Mouse (Mus musculus): ENCODE measurements around the gene Hspa2. TPM values are rescaled to one million over a fixed set of nuclear protein-coding genes. Genes with fewer than 3 reads are reported as not detected.
A peak's percentile ranks its signal among the peaks of the same experiment; 100 is the strongest.

Hspa2 gene
- polyA plus RNA-seq, 2 experiments, result 1.3 to 1.9 TPM

- peak overlapping the region; percentile 78 for H3K9ac ChIP-seq (replicated peaks)
- no peaks in the 10 kb centered on the region for H3K36me3 ChIP-seq (replicated peaks; ENCODE audit: control insufficient read depth, insufficient read depth, low read depth)
- H3K4me2 ChIP-seq (ENCODE audit: low read depth), result peak overlapping the region; percentile 97
- H3K27me3 ChIP-seq (ENCODE audit: control insufficient read depth, insufficient read depth, low read length), result peaks cover 36% of the 10 kb centered on the region
- H3K4me1 ChIP-seq (replicated peaks; ENCODE audit: control insufficient read depth in 2 of 2, insufficient read depth in 2 of 2, low read length in 1 of 2), result peaks cover 0 to 14% of the 10 kb centered on the region in 2 experiments
- TF ChIP-seq EP300 (IDR thresholded peaks at IDR 0.05; ENCODE audit: low read depth) (peak; percentile 35), CTCF (IDR thresholded peaks at IDR 0.05; ENCODE audit: low read depth) (no peak)
- H3K27ac ChIP-seq, result peak overlapping the region; percentile 46
- no peaks in the 10 kb centered on the region for H3K9me3 ChIP-seq (ENCODE audit: control insufficient read depth, low read length)
- peak; percentile 88 for ATAC-seq (ENCODE audit: insufficient read depth)
- H3K4me3 ChIP-seq (ENCODE audit: insufficient read depth in 1 of 2, low read depth in 2 of 2, low read length in 2 of 2), result peak overlapping the region; percentile 74 to 86
- DNase-seq (ENCODE audit: low read depth in 3 of 3, low spot score in 3 of 3), result peak in 2 of 3 experiments; percentile 64 to 68
- WGBS (ENCODE audit: insufficient replicate concordance), result 1% methylated on average over 54 of the region's 54 CpGs
Measured at GRCm38 (mm10) chr12:76402991-76403885, 738 bp upstream of the Hspa2 start.

GRCm38 (mm10) chr12:76404836-76405182 is 833 bp downstream of the Hspa2 start:
- DNase-seq (ENCODE audit: low read depth in 3 of 3, low spot score in 3 of 3) (no peak), ATAC-seq (ENCODE audit: insufficient read depth) (no peak)
- peak overlapping the region; percentile 97 for H3K4me2 ChIP-seq (ENCODE audit: low read depth)
- no peaks in the 10 kb centered on the region for H3K36me3 ChIP-seq (replicated peaks; ENCODE audit: control insufficient read depth, insufficient read depth, low read depth)
- TF ChIP-seq CTCF (IDR thresholded peaks at IDR 0.05; ENCODE audit: low read depth) (no peak), EP300 (IDR thresholded peaks at IDR 0.05; ENCODE audit: low read depth) (no peak)
- 9% methylated on average over 20 of the region's 20 CpGs for WGBS (ENCODE audit: insufficient replicate concordance)
- H3K4me1 ChIP-seq (replicated peaks; ENCODE audit: control insufficient read depth in 2 of 2, insufficient read depth in 2 of 2, low read length in 1 of 2), result peaks cover 0 to 14% of the 10 kb centered on the region in 2 experiments
- H3K9ac ChIP-seq (replicated peaks), result no peak overlapping the region
- H3K4me3 ChIP-seq (ENCODE audit: insufficient read depth in 1 of 2, low read depth in 2 of 2, low read length in 2 of 2), result peak overlapping the region; percentile 74 to 86; a peak in 3 of 4 replicates
- peaks cover 36% of the 10 kb centered on the region for H3K27me3 ChIP-seq (ENCODE audit: control insufficient read depth, insufficient read depth, low read length)
- H3K9me3 ChIP-seq (ENCODE audit: control insufficient read depth, low read length), result no peaks in the 10 kb centered on the region
- no peak overlapping the region for H3K27ac ChIP-seq

GRCm38 (mm10) chr12:76405183-76405970 is 1.4 kb downstream of the Hspa2 start:
- no peak for TF ChIP-seq CTCF (IDR thresholded peaks at IDR 0.05; ENCODE audit: low read depth)
- TF ChIP-seq EP300 (IDR thresholded peaks at IDR 0.05; ENCODE audit: low read depth), result no peak
- WGBS (ENCODE audit: insufficient replicate concordance), result 6% methylated on average over 64 of the region's 64 CpGs
- H3K27ac ChIP-seq, result no peak overlapping the region
- H3K4me3 ChIP-seq (ENCODE audit: insufficient read depth in 1 of 2, low read depth in 2 of 2, low read length in 2 of 2), result peak overlapping the region; percentile 18 to 86; a peak in 3 of 4 replicates
- H3K4me1 ChIP-seq (replicated peaks; ENCODE audit: control insufficient read depth in 2 of 2, insufficient read depth in 2 of 2, low read length in 1 of 2), result peaks cover 0 to 14% of the 10 kb centered on the region in 2 experiments
- no peak for DNase-seq (ENCODE audit: low read depth in 3 of 3, low spot score in 3 of 3)
- ATAC-seq (ENCODE audit: insufficient read depth), result no peak
- peak overlapping the region; percentile 97 for H3K4me2 ChIP-seq (ENCODE audit: low read depth)
- no peak overlapping the region for H3K9ac ChIP-seq (replicated peaks)
- H3K27me3 ChIP-seq (ENCODE audit: control insufficient read depth, insufficient read depth, low read length), result peaks cover 36% of the 10 kb centered on the region
- H3K9me3 ChIP-seq (ENCODE audit: control insufficient read depth, low read length), result no peaks in the 10 kb centered on the region
- H3K36me3 ChIP-seq (replicated peaks; ENCODE audit: control insufficient read depth, insufficient read depth, low read depth), result no peaks in the 10 kb centered on the region

GRCm38 (mm10) chr12:76405971-76406370 is 2.0 kb downstream of the Hspa2 start:
- no peak for ATAC-seq (ENCODE audit: insufficient read depth)
- H3K4me1 ChIP-seq (replicated peaks; ENCODE audit: control insufficient read depth in 2 of 2, insufficient read depth in 2 of 2, low read length in 1 of 2), result peaks cover 0 to 14% of the 10 kb centered on the region in 2 experiments
- no peak overlapping the region for H3K9ac ChIP-seq (replicated peaks)
- TF ChIP-seq EP300 (IDR thresholded peaks at IDR 0.05; ENCODE audit: low read depth) (no peak), CTCF (IDR thresholded peaks at IDR 0.05; ENCODE audit: low read depth) (no peak)
- H3K4me2 ChIP-seq (ENCODE audit: low read depth), result peak overlapping the region; percentile 97
- 4% methylated on average over 23 of the region's 23 CpGs for WGBS (ENCODE audit: insufficient replicate concordance)
- peak overlapping the region; percentile 11 to 18; a peak in 3 of 4 replicates for H3K4me3 ChIP-seq (ENCODE audit: insufficient read depth in 1 of 2, low read depth in 2 of 2, low read length in 2 of 2)
- H3K27me3 ChIP-seq (ENCODE audit: control insufficient read depth, insufficient read depth, low read length), result peaks cover 36% of the 10 kb centered on the region
- H3K27ac ChIP-seq, result no peak overlapping the region
- no peaks in the 10 kb centered on the region for H3K9me3 ChIP-seq (ENCODE audit: control insufficient read depth, low read length)
- DNase-seq (ENCODE audit: low read depth in 3 of 3, low spot score in 3 of 3), result no peak
- H3K36me3 ChIP-seq (replicated peaks; ENCODE audit: control insufficient read depth, insufficient read depth, low read depth), result no peaks in the 10 kb centered on the region

GRCm38 (mm10) chr12:76407184-76407583 is 3.2 kb downstream of the Hspa2 start:
- Histone ChIP-seq H3K9me3 (ENCODE audit: control insufficient read depth, low read length) (no peaks in the 10 kb centered on the region), H3K27ac (no peak overlapping the region), H3K27me3 (ENCODE audit: control insufficient read depth, insufficient read depth, low read length) (peaks cover 36% of the 10 kb centered on the region), H3K4me3 (ENCODE audit: insufficient read depth in 1 of 2, low read depth in 2 of 2, low read length in 2 of 2) (no peak overlapping the region), H3K4me1 (replicated peaks; ENCODE audit: control insufficient read depth in 2 of 2, insufficient read depth in 2 of 2, low read length in 1 of 2) (peaks cover 0 to 14% of the 10 kb centered on the region in 2 experiments; a peak in 3 of 4 replicates), H3K9ac (replicated peaks) (no peak overlapping the region), H3K4me2 (ENCODE audit: low read depth) (no peak overlapping the region), H3K36me3 (replicated peaks; ENCODE audit: control insufficient read depth, insufficient read depth, low read depth) (no peaks in the 10 kb centered on the region)
- TF ChIP-seq EP300 (IDR thresholded peaks at IDR 0.05; ENCODE audit: low read depth), result no peak
- no peak for TF ChIP-seq CTCF (IDR thresholded peaks at IDR 0.05; ENCODE audit: low read depth)
- 46% methylated on average over 1 of the region's 1 CpGs for WGBS (ENCODE audit: insufficient replicate concordance)
- ATAC-seq (ENCODE audit: insufficient read depth), result no peak
- no peak for DNase-seq (ENCODE audit: low read depth in 3 of 3, low spot score in 3 of 3)
